Mouse (Mus musculus): Measurements from ENCODE around the gene Vangl2. TPM values are rescaled to one million over a fixed set of nuclear protein-coding genes. Genes with fewer than 3 reads are reported as not detected.

Vangl2 gene
- polyA plus RNA-seq, 1 experiment: 0.74 TPM

GRCm38 (mm10) chr1:172019339-172019738 is 8.9 kb downstream of the Vangl2 start:
- H3K4me3 ChIP-seq (ENCODE audit: insufficient read depth, low read length): no peak overlapping the region
- peaks cover 24% of the 10 kb centered on the region for H3K4me1 ChIP-seq (ENCODE audit: control insufficient read depth, insufficient read depth, low read length)
- H3K27ac ChIP-seq (ENCODE audit: insufficient read depth, low read depth, low read length): no peak overlapping the region
- TF ChIP-seq CTCF (IDR thresholded peaks at IDR 0.05; ENCODE audit: low read depth, low read length): no peak
- no peak for TF ChIP-seq POLR2A (IDR thresholded peaks at IDR 0.05; ENCODE audit: borderline replicate concordance, low read depth, low read length)

GRCm38 (mm10) chr1:172018336-172019311 is 9.6 kb downstream of the Vangl2 start:
- TF ChIP-seq CTCF (IDR thresholded peaks at IDR 0.05; ENCODE audit: low read depth, low read length) (no peak), POLR2A (IDR thresholded peaks at IDR 0.05; ENCODE audit: borderline replicate concordance, low read depth, low read length) (no peak)
- no peak overlapping the region for H3K4me3 ChIP-seq (ENCODE audit: insufficient read depth, low read length)
- H3K4me1 ChIP-seq (ENCODE audit: control insufficient read depth, insufficient read depth, low read length): peaks cover 24% of the 10 kb centered on the region
- H3K27ac ChIP-seq (ENCODE audit: insufficient read depth, low read depth, low read length): no peak overlapping the region

GRCm38 (mm10) chr1:172017517-172018070 is 10.7 kb downstream of the Vangl2 start:
- H3K4me1 ChIP-seq (ENCODE audit: control insufficient read depth, insufficient read depth, low read length): peaks cover 24% of the 10 kb centered on the region

GRCm38 (mm10) chr1:172016660-172017516 is 11.4 kb downstream of the Vangl2 start:
- Histone ChIP-seq H3K4me1 (ENCODE audit: control insufficient read depth, insufficient read depth, low read length) (peaks cover 24% of the 10 kb centered on the region), H3K27ac (ENCODE audit: insufficient read depth, low read depth, low read length) (no peak overlapping the region), H3K4me3 (ENCODE audit: insufficient read depth, low read length) (no peak overlapping the region)
- TF ChIP-seq POLR2A (IDR thresholded peaks at IDR 0.05; ENCODE audit: borderline replicate concordance, low read depth, low read length): no peak
- TF ChIP-seq CTCF (IDR thresholded peaks at IDR 0.05; ENCODE audit: low read depth, low read length): no peak

More at GRCm38 (mm10) chr1:172017517-172018070, 10.7 kb downstream of the Vangl2 start:
- Histone ChIP-seq H3K27ac (ENCODE audit: insufficient read depth, low read depth, low read length) (no peak overlapping the region), H3K4me3 (ENCODE audit: insufficient read depth, low read length) (no peak overlapping the region)
- no peak for TF ChIP-seq POLR2A (IDR thresholded peaks at IDR 0.05; ENCODE audit: borderline replicate concordance, low read depth, low read length)
- TF ChIP-seq CTCF (IDR thresholded peaks at IDR 0.05; ENCODE audit: low read depth, low read length): no peak

GRCm38 (mm10) chr1:172016031-172016430 is 12.2 kb downstream of the Vangl2 start:
- TF ChIP-seq POLR2A (IDR thresholded peaks at IDR 0.05; ENCODE audit: borderline replicate concordance, low read depth, low read length): no peak
- no peak for TF ChIP-seq CTCF (IDR thresholded peaks at IDR 0.05; ENCODE audit: low read depth, low read length)
- H3K27ac ChIP-seq (ENCODE audit: insufficient read depth, low read depth, low read length): no peak overlapping the region
- peaks cover 24% of the 10 kb centered on the region for H3K4me1 ChIP-seq (ENCODE audit: control insufficient read depth, insufficient read depth, low read length)
- peak overlapping the region; percentile 4; the same call in 1 of the 2 replicates for H3K4me3 ChIP-seq (ENCODE audit: insufficient read depth, low read length)

- peak overlapping the region; percentile 4; the same call in 1 of the 2 replicates for H3K4me3 ChIP-seq (ENCODE audit: insufficient read depth, low read length)
- H3K27ac ChIP-seq (ENCODE audit: insufficient read depth, low read depth, low read length): no peak overlapping the region
- TF ChIP-seq POLR2A (IDR thresholded peaks at IDR 0.05; ENCODE audit: borderline replicate concordance, low read depth, low read length) (no peak), CTCF (IDR thresholded peaks at IDR 0.05; ENCODE audit: low read depth, low read length) (no peak)
- peaks cover 24% of the 10 kb centered on the region for H3K4me1 ChIP-seq (ENCODE audit: control insufficient read depth, insufficient read depth, low read length)
Measured at GRCm38 (mm10) chr1:172015312-172015939, 12.8 kb downstream of the Vangl2 start.

GRCm38 (mm10) chr1:172014771-172015170 is 13.5 kb downstream of the Vangl2 start:
- no peak for TF ChIP-seq CTCF (IDR thresholded peaks at IDR 0.05; ENCODE audit: low read depth, low read length)
- TF ChIP-seq POLR2A (IDR thresholded peaks at IDR 0.05; ENCODE audit: borderline replicate concordance, low read depth, low read length): no peak
- no peak overlapping the region for H3K4me3 ChIP-seq (ENCODE audit: insufficient read depth, low read length)
- H3K27ac ChIP-seq (ENCODE audit: insufficient read depth, low read depth, low read length): no peak overlapping the region
- H3K4me1 ChIP-seq (ENCODE audit: control insufficient read depth, insufficient read depth, low read length): peaks cover 24% of the 10 kb centered on the region

- H3K27ac ChIP-seq (ENCODE audit: insufficient read depth, low read depth, low read length): no peak overlapping the region
- H3K4me1 ChIP-seq (ENCODE audit: control insufficient read depth, insufficient read depth, low read length): peaks cover 16% of the 10 kb centered on the region
- peak; percentile 85 for TF ChIP-seq CTCF (IDR thresholded peaks at IDR 0.05; ENCODE audit: low read depth, low read length)
- no peak for TF ChIP-seq POLR2A (IDR thresholded peaks at IDR 0.05; ENCODE audit: borderline replicate concordance, low read depth, low read length)
- no peak overlapping the region for H3K4me3 ChIP-seq (ENCODE audit: insufficient read depth, low read length)
Measured at GRCm38 (mm10) chr1:172012030-172012429, 16.2 kb downstream of the Vangl2 start.
